Mouse (Mus musculus) telencephalon, adult 2 months (tissue): Measurements from ENCODE around the gene Olfr281.

Source experiments
- DNase-seq: peaks from one replicate; pipeline ENCODE4 v3.0.0-alpha.2; 2011; ENCODE audit warnings: low read depth, low spot score

Gene Olfr281

DNA sequence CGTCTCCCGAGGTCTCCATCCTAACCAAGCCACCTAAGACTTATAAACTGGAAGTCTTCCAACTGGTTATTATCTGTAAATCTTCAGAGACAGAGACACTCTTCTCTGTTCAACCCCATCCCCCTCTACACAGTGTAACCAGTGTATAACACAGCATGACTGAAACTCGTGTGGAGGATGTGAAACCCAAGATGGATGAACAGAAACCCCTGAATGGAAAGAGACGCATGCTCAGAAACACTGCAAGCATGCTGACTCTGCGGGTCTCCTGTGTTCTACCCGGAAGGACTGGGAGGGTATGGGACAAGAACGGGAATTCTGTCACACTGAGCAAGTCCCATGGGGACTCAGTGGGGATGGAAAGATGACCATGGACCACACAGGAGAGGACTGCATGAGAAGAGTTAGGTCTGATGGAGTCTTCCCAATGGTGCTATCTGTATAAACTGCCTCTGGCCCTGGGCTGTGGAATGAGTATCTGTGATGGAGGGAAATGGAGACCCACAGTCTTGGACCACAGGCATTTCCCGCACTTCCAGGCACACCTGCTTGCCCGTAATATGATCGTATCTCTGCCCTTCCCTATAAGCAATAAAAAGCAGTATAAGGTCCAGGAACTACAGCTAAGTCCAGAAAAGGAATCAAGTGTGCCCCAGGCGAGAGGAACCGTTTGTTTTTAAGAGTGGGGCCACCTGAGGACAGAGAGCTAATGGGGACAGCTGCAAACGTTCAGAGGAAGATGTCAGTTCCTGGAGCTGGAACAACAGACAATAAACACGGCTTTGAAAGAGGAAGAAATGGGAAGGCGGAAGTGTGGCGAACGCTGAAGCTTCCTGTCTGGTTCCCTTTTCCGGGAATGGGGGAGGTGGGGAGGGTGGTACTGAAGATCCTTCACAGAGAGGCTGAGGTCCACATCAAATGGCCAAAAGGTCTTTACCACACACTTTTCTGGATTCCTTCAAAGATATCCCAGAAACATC, 31.8 kb downstream of the Olfr281 start:
- no peak for DNase-seq

GRCm38 (mm10) chr15:98486433-98487021, 34.1 kb downstream of the Olfr281 start:
- no peak for DNase-seq

- DNase-seq: no peak
Observed at GRCm38 (mm10) chr15:98491332-98491731, 38.9 kb downstream of the Olfr281 start.

DNA sequence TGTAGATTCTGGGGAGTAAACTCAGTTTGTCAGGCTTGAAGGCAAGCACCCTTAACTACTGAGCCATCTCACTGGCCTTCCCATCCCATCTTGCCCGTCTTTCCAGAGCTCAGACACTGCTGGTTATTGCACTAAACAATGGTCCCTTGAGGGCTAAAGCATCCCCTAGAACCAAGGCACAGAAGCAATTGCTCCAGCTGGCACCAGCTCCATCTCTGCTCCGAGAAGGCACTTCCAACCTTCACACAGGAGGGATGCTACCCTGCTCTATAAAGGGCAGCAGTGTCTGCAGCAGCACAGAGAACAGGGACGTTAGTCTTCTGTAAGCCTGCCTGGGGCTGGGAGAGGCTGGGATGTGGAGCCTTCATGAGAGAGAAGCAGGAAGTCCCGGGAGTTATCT, 39.7 kb downstream of the Olfr281 start, which contains the start of gene Olfr279:
Gene Olfr279 (plus strand): TSS at position 301 of the 400 bp plus-strand sequence.
- no peak for DNase-seq

GRCm38 (mm10) chr15:98497631-98498030, 45.2 kb downstream of the Olfr281 start:
- no peak for DNase-seq

GRCm38 (mm10) chr15:98503317-98503716, 50.9 kb downstream of the Olfr281 start:
- DNase-seq: no peak

DNA sequence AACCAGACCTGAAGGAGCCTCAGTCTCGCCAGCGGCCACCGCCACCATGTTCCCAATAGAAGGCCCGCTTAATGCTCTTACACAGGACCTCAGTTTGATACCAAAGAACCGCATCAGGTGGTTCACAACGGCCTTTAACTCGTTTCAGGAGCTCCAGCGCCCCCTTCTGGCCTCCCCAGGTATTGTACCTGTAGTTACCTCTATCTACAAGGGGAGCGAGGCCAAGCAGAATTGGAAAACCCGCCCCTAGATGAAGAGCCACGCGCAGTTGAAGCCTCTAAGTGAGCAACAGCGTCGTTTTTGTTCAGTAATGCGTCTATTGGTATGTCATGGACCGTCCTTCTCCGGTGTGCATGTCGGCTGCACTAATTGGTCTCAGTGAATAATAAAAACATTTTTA, 52.1 kb downstream of the Olfr281 start:
- DNase-seq: no peak

GRCm38 (mm10) chr15:98506253-98506957, 54.0 kb downstream of the Olfr281 start:
- DNase-seq: no peak

GRCm38 (mm10) chr15:98507321-98507720, 54.9 kb downstream of the Olfr281 start:
- no peak for DNase-seq

DNA sequence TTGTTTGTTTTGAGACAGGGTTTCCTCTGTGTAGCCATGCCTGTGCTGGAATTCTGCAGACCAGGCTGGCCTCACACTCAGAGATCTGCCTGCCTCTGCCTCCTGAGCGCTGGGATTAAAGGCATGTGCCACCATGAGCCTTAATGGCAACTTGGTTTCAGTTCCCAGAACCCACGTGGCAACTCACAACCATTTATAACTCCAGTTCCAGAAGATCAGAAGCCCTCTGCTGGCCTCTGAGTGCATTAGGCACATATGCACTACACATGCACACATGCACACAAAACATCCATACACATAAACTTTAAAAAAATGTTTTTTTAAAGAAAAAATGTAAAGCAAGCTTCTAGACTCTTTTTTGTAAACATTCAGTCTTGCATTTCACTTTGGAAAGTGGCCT, 57.0 kb downstream of the Olfr281 start:
- DNase-seq: no peak
